Mouse (Mus musculus) spleen, adult 2 months (tissue): ENCODE data around the gene Yipf7.

Source experiments
- CTCF ChIP-seq: fragments of 200-500 bp; IDR thresholded peaks from 2 replicates; pipeline ENCODE4 v1.5.1; 2011; ENCODE audit warnings: mild to moderate bottlenecking, inconsistent platforms; ENCODE audit not compliant: insufficient read depth, insufficient read length, insufficient replicate concordance; ENCODE audit errors: extremely low read depth
- POLR2A ChIP-seq: fragments of 200-500 bp; IDR thresholded peaks from 2 replicates; pipeline ENCODE4 v1.6.1; 2011; ENCODE audit warnings: low read depth, low read length, inconsistent platforms

DNA sequence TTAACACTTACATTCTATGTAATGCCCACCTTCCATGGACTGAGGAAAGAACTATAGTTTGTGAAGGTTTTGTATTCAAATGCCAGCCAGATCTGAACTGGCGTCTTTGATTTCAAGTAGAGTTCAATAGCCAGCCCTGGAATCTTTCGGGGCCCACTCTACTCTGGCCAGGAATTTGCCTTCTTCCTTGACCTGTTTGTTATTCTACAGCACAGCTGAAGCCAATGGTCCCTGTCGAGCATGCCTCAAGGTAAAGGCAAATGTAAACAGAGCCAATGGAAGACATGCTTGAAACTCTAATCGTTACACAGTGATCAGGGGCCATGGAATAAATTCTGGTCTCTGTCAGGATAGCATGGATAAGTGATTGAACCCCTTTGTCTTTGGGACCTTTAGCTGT is 30.2 kb downstream of the Yipf7 start:
- TF ChIP-seq CTCF, result no peak
- no peak for TF ChIP-seq POLR2A
